Mouse (Mus musculus) ovary, postnatal 36 days (tissue): Measurements from ENCODE around the gene Pla2g1b.

Experiments used
- DNase-seq: peaks from one replicate; pipeline ENCODE4 v3.0.0; 2022; ENCODE audit warnings: low spot score, mixed read lengths

The Pla2g1b gene

DNA sequence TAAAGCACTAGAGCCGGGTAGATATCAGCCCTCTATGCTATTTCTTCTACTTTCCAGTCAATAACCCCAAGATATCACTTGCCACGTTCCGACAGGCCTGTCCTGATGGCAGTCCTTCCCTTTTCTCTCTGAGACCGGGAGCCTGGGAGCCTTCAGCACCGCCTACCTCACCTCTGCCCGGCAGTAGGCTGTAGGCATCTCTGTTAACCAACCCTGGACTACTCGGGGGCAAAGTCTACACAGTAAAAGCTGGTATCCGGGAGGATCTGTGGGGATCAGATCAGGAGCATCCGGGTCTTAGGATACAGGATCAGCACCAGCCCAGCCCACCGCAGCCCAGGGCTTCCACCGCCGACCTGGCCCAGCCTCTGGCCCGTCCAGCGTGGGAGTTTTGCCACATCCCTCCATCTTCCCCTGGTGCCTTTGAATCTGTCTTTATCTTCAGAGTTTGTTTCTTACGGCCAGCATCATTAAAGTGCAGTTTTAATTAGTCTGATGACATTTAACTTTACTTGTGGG is 57.0 kb downstream of the Pla2g1b start:
- DNase-seq = no peak

DNA sequence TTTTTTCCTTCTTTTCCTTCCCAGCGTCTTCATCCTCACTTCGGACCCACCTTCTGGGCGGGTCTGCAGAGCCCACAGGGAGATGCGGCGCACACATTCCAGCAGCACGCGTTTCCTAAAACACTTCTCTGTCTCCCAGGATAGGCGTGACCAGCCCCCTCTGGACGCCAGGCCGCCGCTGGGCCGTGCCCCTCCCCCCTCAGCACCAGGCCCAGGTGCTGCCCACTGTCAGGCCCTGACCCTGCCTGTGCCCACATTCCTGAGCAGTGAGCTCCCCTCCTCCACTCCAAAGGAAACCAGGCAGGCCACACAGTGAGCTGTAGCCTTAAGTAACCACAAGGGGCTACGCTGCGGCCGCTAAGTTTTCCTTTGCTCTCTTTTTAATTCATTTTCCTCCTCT is 57.9 kb downstream of the Pla2g1b start:
- no peak for DNase-seq
